Mouse (Mus musculus) stomach, embryonic 16.5 days (tissue): ENCODE data around the gene Nfkbil1. TPM values are rescaled to one million over a fixed set of nuclear protein-coding genes. Genes with fewer than 3 reads are reported as not detected.
A peak's percentile ranks its signal among the peaks of the same experiment; 100 is the strongest.

Experiments used
- ATAC-seq: fragments of 200-750 bp; cut with Nextera tagmentation; 2 replicates; pipeline ENCODE4 v1.8.0; 2017; ENCODE audit warnings: moderate number of reproducible peaks, moderate TSS enrichment; ENCODE audit not compliant: insufficient read depth, low FRiP score
- H3K27ac ChIP-seq: fragments of 300-500 bp; sonication (generic); 2 replicates; pipeline ENCODE4 v1.5.1; 2014; ENCODE audit warnings: low read length
- H3K27me3 ChIP-seq: fragments of 300-500 bp; sonication (generic); 2 replicates; pipeline ENCODE4 v1.6.1; 2014; ENCODE audit warnings: low read length, control low read depth, mixed read lengths; ENCODE audit not compliant: control insufficient read depth, insufficient read depth
- H3K36me3 ChIP-seq: fragments of 300-500 bp; sonication (generic); 2 replicates; pipeline ENCODE4 v1.6.1; 2014; ENCODE audit warnings: low read length; ENCODE audit not compliant: control insufficient read depth, insufficient read depth
- H3K4me1 ChIP-seq: fragments of 300-500 bp; sonication (generic); 2 replicates; pipeline ENCODE4 v1.6.1; 2014; ENCODE audit warnings: low read length, control low read depth, mixed read lengths; ENCODE audit not compliant: control insufficient read depth, insufficient read depth
- H3K4me2 ChIP-seq: fragments of 300-500 bp; sonication (generic); 2 replicates; pipeline ENCODE4 v1.6.1; 2014; ENCODE audit warnings: low read depth, low read length, mixed read lengths
- H3K4me3 ChIP-seq: fragments of 300-500 bp; sonication (generic); replicated peaks from 2 replicates; pipeline ENCODE4 v1.5.1; 2014; ENCODE audit warnings: mild to moderate bottlenecking, low read length
- H3K9ac ChIP-seq: fragments of 300-500 bp; sonication (generic); 2 replicates; pipeline ENCODE4 v1.6.1; 2014; ENCODE audit warnings: low read length
- H3K9me3 ChIP-seq: fragments of 300-500 bp; sonication (generic); replicated peaks from 2 replicates; pipeline ENCODE4 v1.6.1; 2016; ENCODE audit warnings: low read length, control low read depth; ENCODE audit not compliant: control insufficient read depth
- whole genome bisulfite sequencing: fragments of 180-500 bp; shearing (Covaris S2); extraction: QIAGEN DNeasy Blood & Tissue Kit; methylation state at CpG from one replicate; pipeline ENCODE4 v1.1.7; 2014; 5-methylcytosine and 5-hydroxymethylcytosine counted together
- polyA plus RNA-seq: library from polyadenylated mRNA; unstranded; fragments of >200 nt; fragmentation: Nextera tagmentation; extraction: Ambion mirVana; gene quantifications from 2 replicates; pipeline ENCODE4 v1.2.1, GENCODE M21; 2015

Gene Nfkbil1
- 6.4 and 8.8 TPM in 2 replicates for polyA plus RNA-seq

- H3K36me3 ChIP-seq, result no peaks in the 10 kb centered on the region
- H3K27ac ChIP-seq, result peak within 1 kb of the TSS; percentile 98
- H3K9ac ChIP-seq, result peak within 1 kb of the TSS; percentile 91
- no peaks in the 10 kb centered on the region for H3K9me3 ChIP-seq
- H3K4me2 ChIP-seq, result peak within 1 kb of the TSS; percentile 65
- peak; percentile 89 for ATAC-seq
- WGBS, result 0% methylated on average over 35 of the region's 35 CpGs
- no peaks in the 10 kb centered on the region for H3K27me3 ChIP-seq
- H3K4me3 ChIP-seq, result peak within 1 kb of the TSS; percentile 65
- peaks cover 37% of the 10 kb centered on the region for H3K4me1 ChIP-seq
Observed at GRCm38 (mm10) chr17:35235614-35236389, at the start of gene Nfkbil1. Gene Nfkbil1 (minus strand): TSS chr17:35235792.

- H3K9me3 ChIP-seq, result no peaks in the 10 kb centered on the region
- H3K36me3 ChIP-seq, result no peaks in the 10 kb centered on the region
- 69% methylated on average over 3 of the region's 3 CpGs for WGBS
- ATAC-seq, result no peak
- no peak overlapping the region for H3K4me3 ChIP-seq
- no peak overlapping the region for H3K9ac ChIP-seq
- H3K4me1 ChIP-seq, result no peaks in the 10 kb centered on the region
- no peak overlapping the region for H3K27ac ChIP-seq
- no peaks in the 10 kb centered on the region for H3K27me3 ChIP-seq
- no peak overlapping the region for H3K4me2 ChIP-seq
Observed at GRCm38 (mm10) chr17:35280276-35280675, 44.7 kb upstream of the Nfkbil1 start.

DNA sequence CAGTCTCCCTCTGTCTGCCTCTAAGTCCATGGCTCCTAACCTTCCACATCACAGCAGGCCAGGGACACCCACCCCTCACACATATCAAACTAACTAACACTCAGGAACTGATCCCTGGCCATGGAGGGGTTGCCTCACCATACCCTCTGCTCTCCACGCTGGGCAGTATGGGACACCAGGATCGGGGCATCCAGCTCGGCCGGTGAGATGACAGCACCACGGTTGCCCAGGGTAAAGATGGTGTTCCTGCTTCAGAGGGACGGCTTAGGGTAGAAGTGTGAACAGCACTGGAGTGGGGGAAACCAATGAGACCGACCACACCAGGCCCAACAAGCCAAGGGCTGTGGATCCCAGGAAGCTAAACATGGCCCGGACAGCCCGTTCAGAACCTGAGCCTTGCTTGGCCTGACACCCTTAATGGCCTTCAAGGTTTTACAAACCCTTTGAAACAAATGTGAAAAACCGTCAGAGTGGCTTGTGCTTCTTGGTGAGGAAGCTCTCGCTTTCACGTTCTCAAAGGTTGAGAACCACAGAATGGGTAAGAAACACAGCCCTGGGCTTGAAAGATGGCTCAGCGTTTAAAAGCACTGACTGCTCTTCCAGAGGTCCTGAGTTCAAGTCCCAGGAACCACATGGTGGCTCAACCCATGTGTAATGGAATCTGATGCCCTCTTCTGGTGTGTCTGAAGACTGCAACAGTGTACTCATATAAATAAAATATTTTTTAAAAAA lies 43.5 kb upstream of the Nfkbil1 start:
- H3K9me3 ChIP-seq, result no peaks in the 10 kb centered on the region

GRCm38 (mm10) chr17:35278049-35278448 lies 42.5 kb upstream of the Nfkbil1 start:
- Histone ChIP-seq H3K9ac (no peak overlapping the region), H3K4me1 (no peaks in the 10 kb centered on the region), H3K4me2 (no peak overlapping the region), H3K9me3 (no peaks in the 10 kb centered on the region), H3K27me3 (no peaks in the 10 kb centered on the region), H3K36me3 (no peaks in the 10 kb centered on the region), H3K4me3 (no peak overlapping the region), H3K27ac (no peak overlapping the region)
- ATAC-seq, result no peak
- WGBS, result 79% methylated on average over 8 of the region's 8 CpGs

More for the DNA sequence above, 43.5 kb upstream of the Nfkbil1 start:
- Histone ChIP-seq H3K27ac (no peak overlapping the region), H3K4me2 (no peak overlapping the region), H3K9ac (no peak overlapping the region), H3K27me3 (no peaks in the 10 kb centered on the region), H3K4me1 (no peaks in the 10 kb centered on the region), H3K4me3 (no peak overlapping the region), H3K36me3 (no peaks in the 10 kb centered on the region)
- 86% methylated on average over 13 of the region's 13 CpGs for WGBS
- no peak for ATAC-seq

- no peaks in the 10 kb centered on the region for H3K4me1 ChIP-seq
- ATAC-seq, result no peak
- no peak overlapping the region for H3K4me3 ChIP-seq
- no peaks in the 10 kb centered on the region for H3K27me3 ChIP-seq
- H3K27ac ChIP-seq, result no peak overlapping the region
- H3K9ac ChIP-seq, result no peak overlapping the region
- H3K36me3 ChIP-seq, result no peaks in the 10 kb centered on the region
- 15% methylated on average over 13 of the region's 13 CpGs for WGBS
- no peaks in the 10 kb centered on the region for H3K9me3 ChIP-seq
- no peak overlapping the region for H3K4me2 ChIP-seq
Observed at GRCm38 (mm10) chr17:35276304-35276864, 40.8 kb upstream of the Nfkbil1 start.

DNA sequence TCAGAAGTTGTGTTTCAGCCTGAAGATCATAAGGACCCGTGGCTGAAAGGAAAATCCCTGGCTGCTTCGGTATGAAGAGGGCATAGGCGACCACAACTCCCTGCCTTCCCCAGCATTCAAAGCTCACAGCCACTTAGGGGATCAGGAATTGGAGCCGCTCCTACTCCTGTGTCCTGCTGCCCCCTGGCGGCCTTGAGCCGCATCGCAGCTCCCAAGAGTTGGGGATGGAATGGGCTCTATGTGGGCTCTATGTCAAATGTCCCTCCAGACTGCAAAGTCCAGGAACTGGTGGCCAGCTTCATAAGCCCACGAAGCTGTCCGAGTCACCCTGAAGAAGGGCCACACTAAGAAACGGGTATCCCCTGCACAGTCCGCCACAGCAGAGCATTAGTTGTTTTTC lies 39.2 kb upstream of the Nfkbil1 start:
- no peak overlapping the region for H3K4me3 ChIP-seq
- H3K9ac ChIP-seq, result no peak overlapping the region
- no peaks in the 10 kb centered on the region for H3K36me3 ChIP-seq
- H3K4me2 ChIP-seq, result no peak overlapping the region
- peak; percentile 59; the same call in 1 of the 2 replicates for ATAC-seq
- H3K27ac ChIP-seq, result no peak overlapping the region
- H3K27me3 ChIP-seq, result no peaks in the 10 kb centered on the region
- H3K9me3 ChIP-seq, result no peaks in the 10 kb centered on the region
- H3K4me1 ChIP-seq, result no peaks in the 10 kb centered on the region
- WGBS, result 6% methylated on average over 11 of the region's 11 CpGs

- WGBS, result 76% methylated on average over 3 of the region's 3 CpGs
- Histone ChIP-seq H3K36me3 (no peaks in the 10 kb centered on the region), H3K9me3 (no peaks in the 10 kb centered on the region), H3K27me3 (no peaks in the 10 kb centered on the region), H3K4me1 (no peaks in the 10 kb centered on the region), H3K27ac (no peak overlapping the region), H3K9ac (no peak overlapping the region), H3K4me2 (no peak overlapping the region), H3K4me3 (no peak overlapping the region)
- no peak for ATAC-seq
Observed at GRCm38 (mm10) chr17:35272249-35272648, 36.7 kb upstream of the Nfkbil1 start.

DNA sequence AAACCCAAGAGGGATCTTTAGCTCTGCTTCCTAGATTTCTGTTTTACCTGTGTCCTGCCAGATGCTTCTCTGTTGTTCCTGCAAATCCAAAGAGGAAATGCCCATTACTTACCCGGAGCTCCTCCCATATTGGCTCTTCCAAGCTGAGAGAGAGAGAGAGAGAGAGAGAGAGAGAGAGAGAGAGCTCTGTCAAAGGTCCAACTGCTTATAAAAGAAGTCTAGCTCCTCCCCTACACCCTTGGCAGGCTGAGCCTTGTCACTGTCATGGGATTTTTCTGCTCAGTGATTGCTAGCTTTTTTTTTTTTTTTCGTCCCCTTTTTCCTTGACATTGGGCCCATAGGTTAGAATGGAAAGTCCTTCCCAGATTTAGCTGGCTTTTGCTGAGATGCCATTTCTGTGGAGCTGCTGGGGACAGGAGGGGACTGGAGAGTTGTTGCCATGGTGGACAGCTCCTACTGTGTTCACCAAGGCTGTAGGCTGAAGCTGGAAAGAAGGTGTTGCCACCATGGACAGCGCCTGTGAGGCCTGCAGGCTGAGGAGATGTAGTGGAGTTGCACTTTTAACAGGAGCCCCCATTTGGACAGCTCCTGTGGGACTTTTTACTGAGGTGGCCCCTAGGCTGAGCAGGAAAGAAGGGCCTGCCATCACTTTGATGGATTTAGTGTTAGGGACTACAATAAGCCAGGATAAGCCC lies 34.2 kb upstream of the Nfkbil1 start:
- H3K9ac ChIP-seq, result no peak overlapping the region
- peak; percentile 50; the same call in 1 of the 2 replicates for ATAC-seq
- no peak overlapping the region for H3K4me3 ChIP-seq
- WGBS, result 36% methylated on average over 3 of the region's 3 CpGs
- no peak overlapping the region for H3K27ac ChIP-seq
- no peaks in the 10 kb centered on the region for H3K4me1 ChIP-seq
- no peak overlapping the region for H3K4me2 ChIP-seq
- H3K36me3 ChIP-seq, result no peaks in the 10 kb centered on the region
- H3K9me3 ChIP-seq, result no peaks in the 10 kb centered on the region
- no peaks in the 10 kb centered on the region for H3K27me3 ChIP-seq
